Mouse (Mus musculus) heart, postnatal 0 days (tissue): ENCODE results near the gene Celf6.

Source experiments
- CTCF ChIP-seq: IDR thresholded peaks from 2 replicates; pipeline ENCODE4 v1.5.1; 2016; ENCODE audit warnings: antibody characterized with exemption, control low read depth, low read depth
- EP300 ChIP-seq: IDR thresholded peaks from 2 replicates; pipeline ENCODE4 v1.6.1; 2016; ENCODE audit warnings: antibody characterized with exemption, low read depth

DNA sequence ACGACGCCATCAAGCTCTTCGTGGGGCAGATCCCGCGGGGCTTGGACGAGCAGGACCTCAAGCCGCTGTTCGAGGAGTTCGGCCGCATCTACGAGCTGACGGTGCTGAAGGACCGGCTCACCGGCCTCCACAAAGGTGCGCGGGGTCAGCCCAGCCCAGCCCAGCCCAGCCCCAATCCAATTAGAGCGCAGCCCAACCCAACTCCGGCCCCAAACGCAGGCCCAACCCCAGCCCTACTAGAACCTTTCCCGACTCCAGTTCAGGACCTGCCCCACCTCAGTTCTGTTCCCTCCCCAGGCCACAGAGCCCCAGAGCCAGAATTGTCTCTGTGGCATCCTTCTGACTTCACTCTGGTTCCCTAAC lies 769 bp downstream of the Celf6 start:
- TF ChIP-seq CTCF (no peak), EP300 (no peak)
